Mouse (Mus musculus): ENCODE data around the gene Kifc3. TPM values are rescaled to one million over a fixed set of nuclear protein-coding genes. Genes with fewer than 3 reads are reported as not detected.

Gene Kifc3
- polyA plus RNA-seq, 1 experiment from 2014 or later, result 16.9 TPM

- no peak overlapping the region for H3K4me3 ChIP-seq (ENCODE audit: low read length)
- peaks cover 14% of the 10 kb centered on the region for H3K4me1 ChIP-seq (ENCODE audit: control insufficient read depth, insufficient read depth, low read length)
- peak overlapping the region; percentile 19; the same call in 1 of the 2 replicates for H3K27ac ChIP-seq (ENCODE audit: low read length)
- H3K9me3 ChIP-seq (replicated peaks; ENCODE audit: control insufficient read depth, low read length), result no peaks in the 10 kb centered on the region
- H3K4me2 ChIP-seq (ENCODE audit: low read depth, low read length), result no peak overlapping the region
- no peaks in the 10 kb centered on the region for H3K27me3 ChIP-seq (ENCODE audit: control insufficient read depth, insufficient read depth, low read length)
- ATAC-seq (replicated peaks; ENCODE audit: extremely low read depth, insufficient read depth, low FRiP score), result no peak
- H3K36me3 ChIP-seq (ENCODE audit: control insufficient read depth, insufficient read depth), result no peaks in the 10 kb centered on the region
- H3K9ac ChIP-seq (ENCODE audit: low read length), result no peak overlapping the region
- 18% methylated on average over 8 of the region's 8 CpGs for WGBS
These were observed 3.3 kb upstream of the Kifc3 start for GRCm38 (mm10) chr8:95205946-95206345.

GRCm38 (mm10) chr8:95204039-95204380 lies 1.4 kb upstream of the Kifc3 start:
- no peak overlapping the region for H3K27ac ChIP-seq (ENCODE audit: low read length)
- H3K4me1 ChIP-seq (ENCODE audit: control insufficient read depth, insufficient read depth, low read length), result no peaks in the 10 kb centered on the region
- no peak overlapping the region for H3K4me3 ChIP-seq (ENCODE audit: low read length)
- H3K9me3 ChIP-seq (replicated peaks; ENCODE audit: control insufficient read depth, low read length), result no peaks in the 10 kb centered on the region
- no peaks in the 10 kb centered on the region for H3K36me3 ChIP-seq (ENCODE audit: control insufficient read depth, insufficient read depth)
- no peak overlapping the region for H3K9ac ChIP-seq (ENCODE audit: low read length)
- WGBS, result 18% methylated on average over 10 of the region's 10 CpGs
- H3K4me2 ChIP-seq (ENCODE audit: low read depth, low read length), result peak overlapping the region; percentile 32
- peak; percentile 63 for ATAC-seq (replicated peaks; ENCODE audit: extremely low read depth, insufficient read depth, low FRiP score)
- H3K27me3 ChIP-seq (ENCODE audit: control insufficient read depth, insufficient read depth, low read length), result no peaks in the 10 kb centered on the region

GRCm38 (mm10) chr8:95203326-95204038 lies 870 bp upstream of the Kifc3 start:
- no peak overlapping the region for H3K4me3 ChIP-seq (ENCODE audit: low read length)
- H3K27me3 ChIP-seq (ENCODE audit: control insufficient read depth, insufficient read depth, low read length), result no peaks in the 10 kb centered on the region
- no peak overlapping the region for H3K4me2 ChIP-seq (ENCODE audit: low read depth, low read length)
- 54% methylated on average over 9 of the region's 9 CpGs for WGBS
- ATAC-seq (replicated peaks; ENCODE audit: extremely low read depth, insufficient read depth, low FRiP score), result no peak
- H3K36me3 ChIP-seq (ENCODE audit: control insufficient read depth, insufficient read depth), result no peaks in the 10 kb centered on the region
- H3K9ac ChIP-seq (ENCODE audit: low read length), result no peak overlapping the region
- no peaks in the 10 kb centered on the region for H3K9me3 ChIP-seq (replicated peaks; ENCODE audit: control insufficient read depth, low read length)
- no peaks in the 10 kb centered on the region for H3K4me1 ChIP-seq (ENCODE audit: control insufficient read depth, insufficient read depth, low read length)
- no peak overlapping the region for H3K27ac ChIP-seq (ENCODE audit: low read length)

GRCm38 (mm10) chr8:95202056-95202570 lies 499 bp downstream of the Kifc3 start:
- Histone ChIP-seq H3K36me3 (ENCODE audit: control insufficient read depth, insufficient read depth) (no peaks in the 10 kb centered on the region), H3K27me3 (ENCODE audit: control insufficient read depth, insufficient read depth, low read length) (no peaks in the 10 kb centered on the region), H3K9ac (ENCODE audit: low read length) (no peak overlapping the region), H3K27ac (ENCODE audit: low read length) (no peak overlapping the region), H3K4me1 (ENCODE audit: control insufficient read depth, insufficient read depth, low read length) (no peaks in the 10 kb centered on the region), H3K9me3 (replicated peaks; ENCODE audit: control insufficient read depth, low read length) (no peaks in the 10 kb centered on the region), H3K4me3 (ENCODE audit: low read length) (no peak overlapping the region), H3K4me2 (ENCODE audit: low read depth, low read length) (no peak overlapping the region)
- 85% methylated on average over 8 of the region's 8 CpGs for WGBS
- no peak for ATAC-seq (replicated peaks; ENCODE audit: extremely low read depth, insufficient read depth, low FRiP score)

- Histone ChIP-seq H3K9me3 (replicated peaks; ENCODE audit: control insufficient read depth, low read length) (no peaks in the 10 kb centered on the region), H3K4me2 (ENCODE audit: low read depth, low read length) (no peak overlapping the region), H3K27me3 (ENCODE audit: control insufficient read depth, insufficient read depth, low read length) (no peaks in the 10 kb centered on the region), H3K4me1 (ENCODE audit: control insufficient read depth, insufficient read depth, low read length) (no peaks in the 10 kb centered on the region), H3K9ac (ENCODE audit: low read length) (no peak overlapping the region), H3K27ac (ENCODE audit: low read length) (no peak overlapping the region), H3K36me3 (ENCODE audit: control insufficient read depth, insufficient read depth) (no peaks in the 10 kb centered on the region), H3K4me3 (ENCODE audit: low read length) (no peak overlapping the region)
- 70% methylated on average over 7 of the region's 7 CpGs for WGBS
- ATAC-seq (replicated peaks; ENCODE audit: extremely low read depth, insufficient read depth, low FRiP score), result no peak
These were observed 1.1 kb downstream of the Kifc3 start for GRCm38 (mm10) chr8:95201491-95201890.

GRCm38 (mm10) chr8:95200001-95200405 lies 2.6 kb downstream of the Kifc3 start:
- no peak overlapping the region for H3K4me3 ChIP-seq (ENCODE audit: low read length)
- no peak for ATAC-seq (replicated peaks; ENCODE audit: extremely low read depth, insufficient read depth, low FRiP score)
- H3K27me3 ChIP-seq (ENCODE audit: control insufficient read depth, insufficient read depth, low read length), result no peaks in the 10 kb centered on the region
- H3K4me1 ChIP-seq (ENCODE audit: control insufficient read depth, insufficient read depth, low read length), result no peaks in the 10 kb centered on the region
- no peak overlapping the region for H3K27ac ChIP-seq (ENCODE audit: low read length)
- no peak overlapping the region for H3K4me2 ChIP-seq (ENCODE audit: low read depth, low read length)
- no peak overlapping the region for H3K9ac ChIP-seq (ENCODE audit: low read length)
- WGBS, result 70% methylated on average over 9 of the region's 9 CpGs
- no peaks in the 10 kb centered on the region for H3K36me3 ChIP-seq (ENCODE audit: control insufficient read depth, insufficient read depth)
- no peaks in the 10 kb centered on the region for H3K9me3 ChIP-seq (replicated peaks; ENCODE audit: control insufficient read depth, low read length)

- Histone ChIP-seq H3K9me3 (replicated peaks; ENCODE audit: control insufficient read depth, low read length) (no peaks in the 10 kb centered on the region), H3K9ac (ENCODE audit: low read length) (no peak overlapping the region), H3K4me2 (ENCODE audit: low read depth, low read length) (no peak overlapping the region), H3K36me3 (ENCODE audit: control insufficient read depth, insufficient read depth) (no peaks in the 10 kb centered on the region), H3K27ac (ENCODE audit: low read length) (no peak overlapping the region), H3K27me3 (ENCODE audit: control insufficient read depth, insufficient read depth, low read length) (no peaks in the 10 kb centered on the region), H3K4me1 (ENCODE audit: control insufficient read depth, insufficient read depth, low read length) (no peaks in the 10 kb centered on the region), H3K4me3 (ENCODE audit: low read length) (no peak overlapping the region)
- 53% methylated on average over 11 of the region's 11 CpGs for WGBS
- ATAC-seq (replicated peaks; ENCODE audit: extremely low read depth, insufficient read depth, low FRiP score), result no peak
These were observed 6.9 kb downstream of the Kifc3 start for GRCm38 (mm10) chr8:95195728-95196127.

GRCm38 (mm10) chr8:95191497-95192175 lies 11.0 kb downstream of the Kifc3 start:
- Histone ChIP-seq H3K9ac (ENCODE audit: low read length) (no peak overlapping the region), H3K4me2 (ENCODE audit: low read depth, low read length) (no peak overlapping the region), H3K36me3 (ENCODE audit: control insufficient read depth, insufficient read depth) (no peaks in the 10 kb centered on the region), H3K27me3 (ENCODE audit: control insufficient read depth, insufficient read depth, low read length) (no peaks in the 10 kb centered on the region), H3K27ac (ENCODE audit: low read length) (no peak overlapping the region), H3K4me3 (ENCODE audit: low read length) (no peak overlapping the region), H3K4me1 (ENCODE audit: control insufficient read depth, insufficient read depth, low read length) (no peaks in the 10 kb centered on the region), H3K9me3 (replicated peaks; ENCODE audit: control insufficient read depth, low read length) (no peaks in the 10 kb centered on the region)
- no peak for ATAC-seq (replicated peaks; ENCODE audit: extremely low read depth, insufficient read depth, low FRiP score)
- 84% methylated on average over 9 of the region's 9 CpGs for WGBS

GRCm38 (mm10) chr8:95187579-95187978 lies 15.0 kb downstream of the Kifc3 start:
- no peak overlapping the region for H3K4me2 ChIP-seq (ENCODE audit: low read depth, low read length)
- WGBS, result 49% methylated on average over 5 of the region's 5 CpGs
- no peaks in the 10 kb centered on the region for H3K27me3 ChIP-seq (ENCODE audit: control insufficient read depth, insufficient read depth, low read length)
- no peak overlapping the region for H3K27ac ChIP-seq (ENCODE audit: low read length)
- H3K9me3 ChIP-seq (replicated peaks; ENCODE audit: control insufficient read depth, low read length), result no peaks in the 10 kb centered on the region
- H3K9ac ChIP-seq (ENCODE audit: low read length), result no peak overlapping the region
- no peak for ATAC-seq (replicated peaks; ENCODE audit: extremely low read depth, insufficient read depth, low FRiP score)
- no peaks in the 10 kb centered on the region for H3K4me1 ChIP-seq (ENCODE audit: control insufficient read depth, insufficient read depth, low read length)
- no peak overlapping the region for H3K4me3 ChIP-seq (ENCODE audit: low read length)
- no peaks in the 10 kb centered on the region for H3K36me3 ChIP-seq (ENCODE audit: control insufficient read depth, insufficient read depth)

Data from heart, embryonic 16.5 days (tissue).